Mouse (Mus musculus) forebrain, embryonic 16.5 days (tissue): Measurements from ENCODE around the gene Zdhhc18. TPM values are rescaled to one million over a fixed set of nuclear protein-coding genes. Genes with fewer than 3 reads are reported as not detected.

Source experiments
- ATAC-seq: fragments of 200-750 bp; cut with Nextera tagmentation; 2 replicates; pipeline ENCODE4 v1.8.0; 2017; ENCODE audit warnings: mild to moderate bottlenecking, moderate library complexity
- H3K27ac ChIP-seq: fragments of 300-500 bp; sonication (generic); 2 replicates; pipeline ENCODE4 v1.5.1; 2014; ENCODE audit warnings: low read length, control low read depth
- H3K27me3 ChIP-seq: fragments of 300-500 bp; sonication (generic); replicated peaks from 2 replicates; pipeline ENCODE4 v1.6.1; 2014; ENCODE audit warnings: low read length; ENCODE audit not compliant: control insufficient read depth, insufficient read depth
- H3K36me3 ChIP-seq: fragments of 300-500 bp; sonication (generic); 2 replicates; pipeline ENCODE4 v1.6.1; 2014; ENCODE audit not compliant: control insufficient read depth, insufficient read depth
- H3K4me1 ChIP-seq: fragments of 300-500 bp; sonication (generic); replicated peaks from 2 replicates; pipeline ENCODE4 v1.6.1; 2014; ENCODE audit warnings: low read length; ENCODE audit not compliant: control insufficient read depth, insufficient read depth
- H3K4me2 ChIP-seq: fragments of 300-500 bp; sonication (generic); 2 replicates; pipeline ENCODE4 v1.6.1; 2014; ENCODE audit warnings: mild to moderate bottlenecking, low read length, control low read depth
- H3K4me3 ChIP-seq: fragments of 300-500 bp; sonication (generic); replicated peaks from 2 replicates; pipeline ENCODE4 v1.5.1; 2014; ENCODE audit warnings: mild to moderate bottlenecking, low read length, control low read depth
- H3K9ac ChIP-seq: fragments of 300-500 bp; sonication (generic); replicated peaks from 2 replicates; pipeline ENCODE4 v1.6.1; 2014; ENCODE audit warnings: low read depth, low read length, control low read depth
- H3K9me3 ChIP-seq: fragments of 300-500 bp; sonication (generic); 2 replicates; pipeline ENCODE4 v1.6.1; 2016; ENCODE audit warnings: low read length; ENCODE audit not compliant: control insufficient read depth
- WGBS: fragments of 180-500 bp; shearing (Covaris S2); extraction: QIAGEN DNeasy Blood & Tissue Kit; methylation state at CpG from one replicate; pipeline ENCODE4 v1.1.7; 2014; 5-methylcytosine and 5-hydroxymethylcytosine counted together
- polyA plus RNA-seq: library from polyadenylated mRNA; unstranded; fragments of >200 nt; fragmentation: Nextera tagmentation; extraction: Ambion mirVana; gene quantifications from 2 replicates; pipeline ENCODE4 v1.2.1, GENCODE M21; 2015

Gene Zdhhc18
- polyA plus RNA-seq, 1 experiment from 2014 or later, result 4.5 TPM

- WGBS, result 94% methylated on average over 7 of the region's 7 CpGs
- Histone ChIP-seq H3K4me2 (no peak overlapping the region), H3K27ac (no peak overlapping the region), H3K4me3 (no peak overlapping the region), H3K4me1 (peaks cover 9% of the 10 kb centered on the region), H3K27me3 (peaks cover 26% of the 10 kb centered on the region), H3K9ac (no peak overlapping the region), H3K36me3 (no peaks in the 10 kb centered on the region), H3K9me3 (no peaks in the 10 kb centered on the region)
- ATAC-seq, result no peak
Measured at GRCm38 (mm10) chr4:133604175-133604574, 45.8 kb downstream of the Zdhhc18 start.

GRCm38 (mm10) chr4:133603056-133603455, 46.9 kb downstream of the Zdhhc18 start:
- ATAC-seq, result no peak
- Histone ChIP-seq H3K4me1 (peaks cover 10% of the 10 kb centered on the region), H3K4me3 (no peak overlapping the region), H3K9me3 (no peaks in the 10 kb centered on the region), H3K27ac (no peak overlapping the region), H3K9ac (no peak overlapping the region), H3K4me2 (no peak overlapping the region), H3K36me3 (no peaks in the 10 kb centered on the region), H3K27me3 (peaks cover 37% of the 10 kb centered on the region)
- WGBS, result 92% methylated on average over 5 of the region's 5 CpGs

GRCm38 (mm10) chr4:133601721-133602218, 48.2 kb downstream of the Zdhhc18 start, which contains the start of gene Sfn:
Gene Sfn (minus strand): TSS chr4:133602168.
- WGBS, result 3% methylated on average over 16 of the region's 16 CpGs

GRCm38 (mm10) chr4:133600306-133600705, 49.6 kb downstream of the Zdhhc18 start:
- H3K4me3 ChIP-seq, result no peak overlapping the region
- no peak for ATAC-seq
- no peak overlapping the region for H3K9ac ChIP-seq
- H3K27me3 ChIP-seq, result peaks cover 41% of the 10 kb centered on the region
- H3K9me3 ChIP-seq, result no peaks in the 10 kb centered on the region
- WGBS, result 16% methylated on average over 9 of the region's 9 CpGs
- H3K36me3 ChIP-seq, result no peaks in the 10 kb centered on the region
- H3K27ac ChIP-seq, result no peak overlapping the region
- peaks cover 10% of the 10 kb centered on the region for H3K4me1 ChIP-seq
- no peak overlapping the region for H3K4me2 ChIP-seq

More at GRCm38 (mm10) chr4:133601721-133602218, 48.2 kb downstream of the Zdhhc18 start, which contains the start of gene Sfn:
- H3K9me3 ChIP-seq, result no peaks in the 10 kb centered on the region
- no peak within 1 kb of the TSS for H3K4me3 ChIP-seq
- no peak for ATAC-seq
- H3K9ac ChIP-seq, result no peak within 1 kb of the TSS
- peaks cover 10% of the 10 kb centered on the region for H3K4me1 ChIP-seq
- no peaks in the 10 kb centered on the region for H3K36me3 ChIP-seq
- H3K27me3 ChIP-seq, result peaks cover 41% of the 10 kb centered on the region
- no peak within 1 kb of the TSS for H3K27ac ChIP-seq
- H3K4me2 ChIP-seq, result no peak within 1 kb of the TSS

GRCm38 (mm10) chr4:133599571-133600073, 50.3 kb downstream of the Zdhhc18 start:
- ATAC-seq, result peak; percentile 95
- peaks cover 41% of the 10 kb centered on the region for H3K27me3 ChIP-seq

GRCm38 (mm10) chr4:133599116-133599515, 50.8 kb downstream of the Zdhhc18 start:
- H3K4me1 ChIP-seq, result peaks cover 10% of the 10 kb centered on the region
- peak overlapping the region; percentile 77 for H3K4me2 ChIP-seq
- 26% methylated on average over 7 of the region's 7 CpGs for WGBS
- no peak overlapping the region for H3K9ac ChIP-seq
- H3K4me3 ChIP-seq, result peak overlapping the region; percentile 45
- no peaks in the 10 kb centered on the region for H3K9me3 ChIP-seq
- peaks cover 41% of the 10 kb centered on the region for H3K27me3 ChIP-seq
- H3K36me3 ChIP-seq, result no peaks in the 10 kb centered on the region
- ATAC-seq, result no peak
- H3K27ac ChIP-seq, result no peak overlapping the region

More at GRCm38 (mm10) chr4:133599571-133600073, 50.3 kb downstream of the Zdhhc18 start:
- Histone ChIP-seq H3K9ac (peak overlapping the region; percentile 30), H3K4me2 (peak overlapping the region; percentile 77), H3K27ac (no peak overlapping the region), H3K36me3 (no peaks in the 10 kb centered on the region), H3K9me3 (no peaks in the 10 kb centered on the region), H3K4me3 (peak overlapping the region; percentile 45), H3K4me1 (peaks cover 10% of the 10 kb centered on the region)
- under 1% methylated on average over 50 of the region's 50 CpGs for WGBS

- no peaks in the 10 kb centered on the region for H3K9me3 ChIP-seq
- H3K36me3 ChIP-seq, result no peaks in the 10 kb centered on the region
- ATAC-seq, result no peak
- H3K9ac ChIP-seq, result no peak overlapping the region
- no peak overlapping the region for H3K27ac ChIP-seq
- H3K4me1 ChIP-seq, result peaks cover 10% of the 10 kb centered on the region
- H3K27me3 ChIP-seq, result peaks cover 41% of the 10 kb centered on the region
- H3K4me3 ChIP-seq, result no peak overlapping the region
- no peak overlapping the region for H3K4me2 ChIP-seq
- WGBS, result 46% methylated on average over 4 of the region's 4 CpGs
Measured at GRCm38 (mm10) chr4:133598616-133599015, 51.3 kb downstream of the Zdhhc18 start.

GRCm38 (mm10) chr4:133596084-133596483, 53.9 kb downstream of the Zdhhc18 start:
- Histone ChIP-seq H3K27me3 (peaks cover 30% of the 10 kb centered on the region), H3K36me3 (peaks cover 2% of the 10 kb centered on the region), H3K9me3 (no peaks in the 10 kb centered on the region), H3K9ac (no peak overlapping the region), H3K4me1 (peaks cover 10% of the 10 kb centered on the region), H3K27ac (no peak overlapping the region), H3K4me3 (no peak overlapping the region), H3K4me2 (no peak overlapping the region)
- no peak for ATAC-seq
- 84% methylated on average over 6 of the region's 6 CpGs for WGBS

- H3K9me3 ChIP-seq, result no peaks in the 10 kb centered on the region
- H3K4me2 ChIP-seq, result no peak overlapping the region
- H3K27me3 ChIP-seq, result peaks cover 29% of the 10 kb centered on the region
- H3K36me3 ChIP-seq, result peaks cover 2% of the 10 kb centered on the region
- no peak overlapping the region for H3K27ac ChIP-seq
- no peak overlapping the region for H3K9ac ChIP-seq
- no peak overlapping the region for H3K4me3 ChIP-seq
- 78% methylated on average over 7 of the region's 7 CpGs for WGBS
- ATAC-seq, result no peak
- peaks cover 10% of the 10 kb centered on the region for H3K4me1 ChIP-seq
Measured at GRCm38 (mm10) chr4:133595538-133595937, 54.4 kb downstream of the Zdhhc18 start.
